Mouse (Mus musculus) midbrain, embryonic 12.5 days (tissue): ENCODE data around the gene Sipa1l3. TPM values are rescaled to one million over a fixed set of nuclear protein-coding genes. Genes with fewer than 3 reads are reported as not detected.

Experiments
- ATAC-seq: fragments of 200-750 bp; cut with Nextera tagmentation; 2 replicates; pipeline ENCODE4 v1.8.0; 2017; ENCODE audit warnings: low read depth, moderate TSS enrichment, moderate library complexity; ENCODE audit not compliant: low FRiP score
- H3K27ac ChIP-seq: fragments of 300-500 bp; sonication (generic); replicated peaks from 2 replicates; pipeline ENCODE4 v1.5.1; 2016; ENCODE audit warnings: mild to moderate bottlenecking
- H3K27me3 ChIP-seq: fragments of 300-500 bp; sonication (generic); 2 replicates; pipeline ENCODE4 v1.6.1; 2016; ENCODE audit warnings: mild to moderate bottlenecking
- H3K36me3 ChIP-seq: fragments of 300-500 bp; sonication (generic); 2 replicates; pipeline ENCODE4 v1.6.1; 2016
- H3K4me1 ChIP-seq: fragments of 300-500 bp; sonication (generic); 2 replicates; pipeline ENCODE4 v1.6.1; 2016
- H3K4me2 ChIP-seq: fragments of 300-500 bp; sonication (generic); replicated peaks from 2 replicates; pipeline ENCODE4 v1.6.1; 2016; ENCODE audit warnings: mild to moderate bottlenecking, moderate library complexity
- H3K4me3 ChIP-seq: fragments of 300-500 bp; sonication (generic); 2 replicates; pipeline ENCODE4 v1.5.1; 2016; ENCODE audit warnings: mild to moderate bottlenecking
- H3K9ac ChIP-seq: fragments of 300-500 bp; sonication (generic); replicated peaks from 2 replicates; pipeline ENCODE4 v1.6.1; 2016; ENCODE audit warnings: mild to moderate bottlenecking, moderate library complexity
- H3K9me3 ChIP-seq: fragments of 300-500 bp; sonication (generic); 2 replicates; pipeline ENCODE4 v1.6.1; 2016; ENCODE audit warnings: mild to moderate bottlenecking
- WGBS: fragments of 180-500 bp; shearing (Covaris S2); methylation state at CpG from one replicate; pipeline ENCODE4 v1.1.7; 2016; 5-methylcytosine and 5-hydroxymethylcytosine counted together
- polyA plus RNA-seq: library from polyadenylated mRNA; unstranded; fragments of >200 nt; fragmentation: Nextera tagmentation; extraction: Ambion mirVana; gene quantifications from 2 replicates; pipeline ENCODE4 v1.2.1, GENCODE M21; 2016

Gene Sipa1l3
- polyA plus RNA-seq, 1 experiment from 2014 or later = 14.6 TPM

GRCm38 (mm10) chr7:29397486-29397885 lies 121.0 kb downstream of the Sipa1l3 start:
- Histone ChIP-seq H3K4me2 (no peak overlapping the region), H3K36me3 (peaks cover 44% of the 10 kb centered on the region), H3K9ac (no peak overlapping the region), H3K4me1 (no peaks in the 10 kb centered on the region), H3K27ac (no peak overlapping the region), H3K9me3 (no peaks in the 10 kb centered on the region), H3K27me3 (no peaks in the 10 kb centered on the region), H3K4me3 (no peak overlapping the region)
- whole genome bisulfite sequencing = 73% methylated on average over 3 of the region's 3 CpGs
- ATAC-seq = no peak

- H3K27me3 ChIP-seq = no peaks in the 10 kb centered on the region
- no peak overlapping the region for H3K4me2 ChIP-seq
- H3K9me3 ChIP-seq = no peaks in the 10 kb centered on the region
- H3K36me3 ChIP-seq = peaks cover 44% of the 10 kb centered on the region
- H3K4me1 ChIP-seq = 0 out of 2 replicates have a peak, but pooled peaks cover 4% of the 10 kb centered on the region
- no peak overlapping the region for H3K9ac ChIP-seq
- H3K27ac ChIP-seq = no peak overlapping the region
- WGBS = 93% methylated on average over 16 of the region's 16 CpGs
- H3K4me3 ChIP-seq = no peak overlapping the region
- ATAC-seq = no peak
Measured at GRCm38 (mm10) chr7:29396943-29397340, 121.5 kb downstream of the Sipa1l3 start.

- Histone ChIP-seq H3K36me3 (peaks cover 44% of the 10 kb centered on the region), H3K27me3 (no peaks in the 10 kb centered on the region), H3K4me3 (no peak overlapping the region), H3K4me2 (no peak overlapping the region), H3K4me1 (0 out of 2 replicates have a peak, but pooled peaks cover 4% of the 10 kb centered on the region), H3K9me3 (no peaks in the 10 kb centered on the region), H3K9ac (no peak overlapping the region), H3K27ac (no peak overlapping the region)
- no peak for ATAC-seq
- 89% methylated on average over 12 of the region's 12 CpGs for WGBS
Measured at GRCm38 (mm10) chr7:29396216-29396942, 122.1 kb downstream of the Sipa1l3 start.

DNA sequence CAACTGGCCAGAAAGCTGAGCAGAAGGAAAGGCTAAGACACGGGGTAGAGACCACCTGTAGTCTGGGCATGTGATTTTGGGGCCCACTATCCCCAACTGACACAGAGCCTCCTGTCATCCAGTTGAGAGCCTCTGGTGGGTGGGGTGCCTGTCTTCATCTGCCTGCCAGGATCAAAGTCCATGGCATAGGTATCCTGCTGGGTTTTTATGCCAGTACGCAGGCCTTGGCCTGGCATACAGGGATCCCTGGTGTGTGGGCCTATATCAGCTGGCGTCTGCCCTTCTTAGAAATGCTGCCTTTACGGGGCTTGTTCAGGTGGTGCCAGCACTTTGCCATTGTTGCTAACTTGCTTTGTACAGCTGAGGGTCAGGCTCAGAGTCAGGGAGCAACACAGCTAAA lies 123.3 kb downstream of the Sipa1l3 start:
- Histone ChIP-seq H3K9me3 (no peaks in the 10 kb centered on the region), H3K27ac (no peak overlapping the region), H3K4me1 (0 out of 2 replicates have a peak, but pooled peaks cover 4% of the 10 kb centered on the region), H3K4me3 (no peak overlapping the region), H3K4me2 (no peak overlapping the region), H3K9ac (no peak overlapping the region), H3K27me3 (no peaks in the 10 kb centered on the region), H3K36me3 (peaks cover 34% of the 10 kb centered on the region)
- 74% methylated on average over 4 of the region's 4 CpGs for WGBS
- no peak for ATAC-seq

GRCm38 (mm10) chr7:29393292-29393691 lies 125.1 kb downstream of the Sipa1l3 start:
- H3K27me3 ChIP-seq = no peaks in the 10 kb centered on the region
- H3K9ac ChIP-seq = no peak overlapping the region
- WGBS = 95% methylated on average over 10 of the region's 10 CpGs
- H3K4me1 ChIP-seq = 0 out of 2 replicates have a peak, but pooled peaks cover 4% of the 10 kb centered on the region
- no peak for ATAC-seq
- H3K27ac ChIP-seq = no peak overlapping the region
- H3K9me3 ChIP-seq = no peaks in the 10 kb centered on the region
- H3K4me2 ChIP-seq = no peak overlapping the region
- peaks cover 19% of the 10 kb centered on the region for H3K36me3 ChIP-seq
- no peak overlapping the region for H3K4me3 ChIP-seq

DNA sequence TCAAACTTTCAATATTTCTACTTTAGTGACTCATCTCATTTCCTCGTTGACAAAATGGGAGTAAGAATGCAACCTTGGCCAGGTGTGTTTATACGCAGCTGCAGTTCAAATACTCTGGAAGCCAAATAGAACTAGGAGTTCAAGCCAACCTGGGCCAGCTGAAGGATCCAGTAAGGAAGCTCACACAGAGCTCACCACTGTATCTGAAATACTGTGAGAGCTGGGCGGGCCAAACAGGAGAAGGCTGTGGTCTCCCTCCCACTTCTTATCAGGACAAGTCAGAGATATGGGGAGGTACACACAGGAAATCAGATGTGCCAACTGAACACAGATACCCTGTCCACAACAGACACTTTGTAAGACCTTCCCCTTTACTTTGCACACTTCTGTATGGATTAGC lies 125.6 kb downstream of the Sipa1l3 start:
- WGBS = 93% methylated on average over 3 of the region's 3 CpGs
- H3K9me3 ChIP-seq = no peaks in the 10 kb centered on the region
- H3K27ac ChIP-seq = no peak overlapping the region
- H3K27me3 ChIP-seq = no peaks in the 10 kb centered on the region
- H3K4me1 ChIP-seq = 0 out of 2 replicates have a peak, but pooled peaks cover 4% of the 10 kb centered on the region
- H3K9ac ChIP-seq = no peak overlapping the region
- ATAC-seq = no peak
- H3K4me2 ChIP-seq = no peak overlapping the region
- no peak overlapping the region for H3K4me3 ChIP-seq
- peaks cover 19% of the 10 kb centered on the region for H3K36me3 ChIP-seq

DNA sequence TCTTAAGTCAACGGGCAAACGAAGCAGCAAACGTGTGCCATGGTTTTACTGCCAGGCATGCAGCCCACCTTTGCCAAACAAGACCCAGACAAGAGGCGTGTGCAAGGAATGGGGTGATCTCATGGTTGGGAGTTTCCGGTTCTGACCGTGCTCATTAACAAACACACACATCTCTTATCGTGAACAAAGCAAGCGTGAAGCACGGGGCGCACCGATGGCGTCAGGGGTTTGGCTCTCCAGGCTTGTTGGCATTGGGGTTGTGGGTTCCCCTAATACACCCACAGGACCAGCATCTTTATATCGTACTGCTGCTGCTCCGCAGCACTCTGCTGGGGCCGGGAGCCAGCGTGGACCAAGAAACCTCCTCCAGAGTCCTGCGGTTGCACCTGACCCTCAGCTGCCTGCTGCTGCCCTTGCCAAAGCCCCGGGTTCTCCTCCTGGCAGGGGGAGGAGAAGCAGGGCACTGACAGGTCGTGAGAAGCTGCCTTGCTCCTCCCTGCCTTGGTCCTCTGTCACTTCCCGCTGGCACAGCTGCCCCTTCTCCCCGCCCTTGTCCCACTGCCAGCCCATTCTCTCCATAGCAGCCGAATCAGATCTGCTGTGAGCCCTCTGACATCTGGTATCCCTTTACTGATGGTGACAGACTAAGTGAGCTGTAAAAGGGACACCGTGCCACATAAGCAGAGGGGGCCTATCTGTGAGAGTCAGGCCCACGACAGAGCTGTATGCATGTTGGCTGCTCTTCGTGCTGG lies 126.5 kb downstream of the Sipa1l3 start:
- H3K27ac ChIP-seq = no peak overlapping the region; the same call in 1 of the 2 replicates
- 84% methylated on average over 25 of the region's 25 CpGs for WGBS

DNA sequence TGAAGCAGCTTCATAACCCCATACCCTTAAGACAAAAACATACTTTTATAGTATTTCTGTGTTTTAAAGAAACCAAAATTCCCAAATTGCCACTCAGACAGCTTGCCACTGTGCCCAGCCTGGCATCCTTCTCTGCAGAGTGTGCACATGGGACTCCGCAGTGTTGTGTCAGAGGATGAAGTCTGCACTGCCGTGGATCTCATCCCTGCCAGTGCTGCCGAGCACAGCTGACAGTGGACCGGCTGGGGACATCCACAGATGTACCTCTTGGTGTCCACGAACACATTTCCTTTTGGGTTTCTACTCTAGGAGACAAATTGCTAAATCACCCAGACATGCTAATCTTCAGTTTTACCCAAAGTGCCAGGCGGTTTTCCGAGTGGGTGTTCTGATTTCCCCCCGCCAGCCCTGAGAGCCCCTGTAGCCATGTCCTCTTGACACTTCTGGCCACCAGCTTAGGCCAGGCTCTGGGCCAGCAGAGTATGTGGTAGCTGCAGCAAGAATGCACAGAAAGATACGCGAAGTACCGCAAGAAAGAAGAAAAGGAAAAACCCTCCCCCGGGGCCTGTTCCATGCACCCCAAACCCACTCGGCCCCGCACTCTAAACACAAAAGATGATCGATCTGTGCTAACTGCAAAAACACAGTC lies 127.2 kb downstream of the Sipa1l3 start:
- Histone ChIP-seq H3K36me3 (peaks cover 25% of the 10 kb centered on the region), H3K4me2 (no peak overlapping the region), H3K9ac (no peak overlapping the region), H3K27me3 (no peaks in the 10 kb centered on the region), H3K9me3 (no peaks in the 10 kb centered on the region), H3K4me1 (0 out of 2 replicates have a peak, but pooled peaks cover 4% of the 10 kb centered on the region), H3K4me3 (no peak overlapping the region), H3K27ac (no peak overlapping the region)
- ATAC-seq = no peak
- 88% methylated on average over 15 of the region's 15 CpGs for WGBS

More for the DNA sequence above, 126.5 kb downstream of the Sipa1l3 start:
- H3K4me2 ChIP-seq = no peak overlapping the region
- H3K27me3 ChIP-seq = no peaks in the 10 kb centered on the region
- H3K9me3 ChIP-seq = no peaks in the 10 kb centered on the region
- no peak overlapping the region for H3K9ac ChIP-seq
- H3K4me3 ChIP-seq = no peak overlapping the region
- H3K4me1 ChIP-seq = 0 out of 2 replicates have a peak, but pooled peaks cover 4% of the 10 kb centered on the region
- no peak for ATAC-seq
- peaks cover 26% of the 10 kb centered on the region for H3K36me3 ChIP-seq

- H3K9me3 ChIP-seq = no peaks in the 10 kb centered on the region
- H3K9ac ChIP-seq = no peak overlapping the region
- H3K4me3 ChIP-seq = no peak overlapping the region
- H3K4me2 ChIP-seq = no peak overlapping the region
- 84% methylated on average over 10 of the region's 10 CpGs for WGBS
- no peak overlapping the region for H3K27ac ChIP-seq
- no peak for ATAC-seq
- 0 out of 2 replicates have a peak, but pooled peaks cover 4% of the 10 kb centered on the region for H3K4me1 ChIP-seq
- H3K27me3 ChIP-seq = no peaks in the 10 kb centered on the region
- peaks cover 20% of the 10 kb centered on the region for H3K36me3 ChIP-seq
Measured at GRCm38 (mm10) chr7:29390234-29390633, 128.2 kb downstream of the Sipa1l3 start.

GRCm38 (mm10) chr7:29387524-29388068 lies 130.8 kb downstream of the Sipa1l3 start:
- ATAC-seq = no peak
- peaks cover 23% of the 10 kb centered on the region for H3K36me3 ChIP-seq
- H3K9ac ChIP-seq = no peak overlapping the region
- no peak overlapping the region for H3K4me3 ChIP-seq
- no peak overlapping the region for H3K4me2 ChIP-seq
- H3K9me3 ChIP-seq = no peaks in the 10 kb centered on the region
- H3K4me1 ChIP-seq = peaks cover 8% of the 10 kb centered on the region; the same call in 1 of the 2 replicates
- H3K27me3 ChIP-seq = no peaks in the 10 kb centered on the region
- 88% methylated on average over 17 of the region's 17 CpGs for WGBS
- H3K27ac ChIP-seq = no peak overlapping the region

DNA sequence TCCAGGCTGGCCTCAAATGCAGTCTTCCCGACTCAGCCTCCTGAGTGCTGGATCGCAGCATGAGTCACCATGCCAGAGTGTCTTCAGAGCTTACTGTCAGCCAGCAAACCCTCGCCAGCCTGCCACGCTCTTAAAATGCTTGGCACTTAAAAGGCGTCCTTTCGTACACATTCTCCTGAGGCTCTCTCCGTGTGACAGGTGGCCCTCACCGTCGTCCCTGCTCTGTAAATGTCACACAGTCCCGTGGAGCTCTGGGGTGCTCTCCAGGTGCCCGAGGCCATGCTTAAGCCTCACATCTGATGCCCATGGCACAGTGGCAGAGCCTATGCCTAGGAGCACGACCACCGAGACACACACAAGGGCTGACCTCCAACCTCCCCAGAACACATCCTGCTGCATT lies 132.1 kb downstream of the Sipa1l3 start:
- H3K27ac ChIP-seq = no peak overlapping the region
- WGBS = 91% methylated on average over 13 of the region's 13 CpGs
- H3K36me3 ChIP-seq = peaks cover 34% of the 10 kb centered on the region
- H3K27me3 ChIP-seq = no peaks in the 10 kb centered on the region
- H3K4me3 ChIP-seq = no peak overlapping the region
- no peaks in the 10 kb centered on the region for H3K9me3 ChIP-seq
- H3K4me2 ChIP-seq = no peak overlapping the region
- no peak for ATAC-seq
- H3K4me1 ChIP-seq = peaks cover 4% of the 10 kb centered on the region; the same call in 1 of the 2 replicates
- H3K9ac ChIP-seq = no peak overlapping the region
